Mouse (Mus musculus): ENCODE data around the gene Srrm4.

- TF ChIP-seq CTCF (IDR thresholded peaks at IDR 0.05; ENCODE audit: low read depth, low read length) (no peak), POLR2A (IDR thresholded peaks at IDR 0.05; ENCODE audit: extremely low read depth, insufficient read depth, low read length) (no peak)
Measured at GRCm38 (mm10) chr5:116526324-116526723, 65.3 kb downstream of the Srrm4 start.

Measured in liver, adult 2 months (tissue).